In the genomic region with DNA sequence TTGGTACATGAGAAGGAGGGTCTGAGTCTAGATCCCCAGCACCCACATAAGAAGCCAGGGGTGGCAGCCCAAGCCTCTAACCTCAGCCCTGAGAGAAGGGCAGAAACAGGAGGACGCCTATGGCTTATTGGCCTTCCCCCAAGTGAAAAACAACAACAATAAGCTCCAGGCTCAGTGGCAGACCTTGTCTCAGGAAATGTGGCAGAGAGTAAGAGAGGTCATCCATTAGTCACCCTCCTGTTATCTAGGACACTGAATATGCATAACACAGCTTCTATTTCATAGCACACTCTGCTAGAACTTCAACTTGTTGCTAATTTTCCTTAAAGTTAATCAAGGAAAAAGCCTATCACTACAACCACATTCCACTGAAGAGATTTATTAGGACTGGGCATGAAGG, we compare ENCODE assay signal across 22 mouse cellular contexts.
DNase-seq lines count a peak whose midpoint lies in the region; ATAC-seq and TF ChIP-seq lines count a peak whose summit lies in the region.
"Had no signal": no experiment of that assay in that cellular context is flagged by ENCODE, and none has a peak within 500 bp of the region (broad histone marks: within the 10 kb centered on the region; RNA-seq: fewer than 3 reads in every experiment).

No protein-coding gene starts in this region.

- intact Hi-C loops in heart, postnatal 36 days (cut with DNase I): no loop called here

- no peak overlapping the region for H3K9ac ChIP-seq in heart, embryonic 11.5 days (ENCODE audit: low read depth, low read length)
- H3K9ac ChIP-seq in heart, postnatal 0 days (replicated peaks; ENCODE audit: low read depth, low read length): no peak overlapping the region
- no peak overlapping the region for H3K9ac ChIP-seq in forebrain, postnatal 0 days
- H3K9ac ChIP-seq: embryonic facial prominence, embryonic 15.5 days; forebrain, embryonic 15.5 days; intestine, embryonic 15.5 days; kidney, embryonic 15.5 days; limb, embryonic 13.5 days; liver, embryonic 14.5 days; lung, embryonic 14.5 days; midbrain, embryonic 12.5 days; neural tube, embryonic 15.5 days had no signal

- H3K4me1 ChIP-seq in heart, embryonic 11.5 days (ENCODE audit: control insufficient read depth, insufficient read depth, low read length): peaks cover 11% of the 10 kb centered on the region
- peaks cover 6% of the 10 kb centered on the region; the same call in 1 of the 2 replicates for H3K4me1 ChIP-seq in heart, postnatal 0 days (ENCODE audit: control insufficient read depth, insufficient read depth)
- no peaks in the 10 kb centered on the region for H3K4me1 ChIP-seq in forebrain, postnatal 0 days (ENCODE audit: insufficient read depth)
- H3K4me1 ChIP-seq: embryonic facial prominence, embryonic 15.5 days; forebrain, embryonic 15.5 days; midbrain, embryonic 12.5 days; neural tube, embryonic 15.5 days had no signal

- 45% methylated on average over 1 of the region's 1 CpGs for WGBS in heart, embryonic 11.5 days (ENCODE audit: insufficient replicate concordance)
- WGBS in heart, postnatal 0 days: 33% methylated on average over 1 of the region's 1 CpGs
- 59% methylated on average over 1 of the region's 1 CpGs for WGBS in forebrain, postnatal 0 days

- H3K4me3 ChIP-seq in heart, embryonic 11.5 days (ENCODE audit: low read depth, low read length): no peak overlapping the region
- no peak overlapping the region for H3K4me3 ChIP-seq in heart, postnatal 0 days (ENCODE audit: low read depth, low read length)
- no peak overlapping the region for H3K4me3 ChIP-seq in forebrain, postnatal 0 days (ENCODE audit: low read depth, low read length)
- H3K4me3 ChIP-seq: embryonic facial prominence, embryonic 15.5 days; forebrain, embryonic 15.5 days; intestine, embryonic 15.5 days; kidney, embryonic 15.5 days; limb, embryonic 13.5 days; midbrain, embryonic 12.5 days; neural tube, embryonic 15.5 days had no signal

- no peak for TF ChIP-seq CTCF in heart, postnatal 0 days (IDR thresholded peaks at IDR 0.05; ENCODE audit: low read depth)
- no peak for TF ChIP-seq CTCF in forebrain, postnatal 0 days (IDR thresholded peaks at IDR 0.05; ENCODE audit: low read depth)

- H3K27me3 ChIP-seq in heart, embryonic 11.5 days (ENCODE audit: control insufficient read depth, insufficient read depth, low read length): no peaks in the 10 kb centered on the region
- no peaks in the 10 kb centered on the region for H3K27me3 ChIP-seq in heart, postnatal 0 days (ENCODE audit: control insufficient read depth, insufficient read depth, low read length)
- H3K27me3 ChIP-seq in forebrain, postnatal 0 days (ENCODE audit: insufficient read depth, low read length): no peaks in the 10 kb centered on the region
- H3K27me3 ChIP-seq: embryonic facial prominence, embryonic 15.5 days; forebrain, embryonic 15.5 days; intestine, embryonic 15.5 days; kidney, embryonic 15.5 days; limb, embryonic 13.5 days; midbrain, embryonic 12.5 days; neural tube, embryonic 15.5 days had no signal

- H3K4me2 ChIP-seq in heart, embryonic 11.5 days: no peak overlapping the region
- no peak overlapping the region for H3K4me2 ChIP-seq in heart, postnatal 0 days (ENCODE audit: low read depth, low read length)
- no peak overlapping the region for H3K4me2 ChIP-seq in forebrain, postnatal 0 days (ENCODE audit: low read depth)
- H3K4me2 ChIP-seq: embryonic facial prominence, embryonic 15.5 days; forebrain, embryonic 15.5 days; intestine, embryonic 15.5 days; kidney, embryonic 15.5 days; limb, embryonic 13.5 days; lung, embryonic 14.5 days; midbrain, embryonic 12.5 days; neural tube, embryonic 15.5 days had no signal

- no peaks in the 10 kb centered on the region for H3K9me3 ChIP-seq in heart, embryonic 11.5 days (replicated peaks; ENCODE audit: control insufficient read depth, low read length)
- no peaks in the 10 kb centered on the region for H3K9me3 ChIP-seq in heart, postnatal 0 days (replicated peaks; ENCODE audit: control insufficient read depth, low read length)
- H3K9me3 ChIP-seq in forebrain, postnatal 0 days (ENCODE audit: low read length): no peaks in the 10 kb centered on the region
- H3K9me3 ChIP-seq: embryonic facial prominence, embryonic 15.5 days; forebrain, embryonic 15.5 days; intestine, embryonic 15.5 days; kidney, embryonic 15.5 days; limb, embryonic 13.5 days; midbrain, embryonic 12.5 days; neural tube, embryonic 15.5 days had no signal

- no peak for TF ChIP-seq EP300 in heart, postnatal 0 days (IDR thresholded peaks at IDR 0.05; ENCODE audit: low read depth)

- no peaks in the 10 kb centered on the region for H3K36me3 ChIP-seq in heart, embryonic 11.5 days (ENCODE audit: control insufficient read depth, insufficient read depth, low read length)
- H3K36me3 ChIP-seq in heart, postnatal 0 days (replicated peaks; ENCODE audit: control insufficient read depth, insufficient read depth, low read length): no peaks in the 10 kb centered on the region
- no peaks in the 10 kb centered on the region for H3K36me3 ChIP-seq in forebrain, postnatal 0 days (ENCODE audit: insufficient read depth)
- H3K36me3 ChIP-seq: embryonic facial prominence, embryonic 15.5 days; forebrain, embryonic 15.5 days; intestine, embryonic 15.5 days; kidney, embryonic 15.5 days; midbrain, embryonic 12.5 days; neural tube, embryonic 15.5 days had no signal

- no peak for DNase-seq in heart, adult 8-10 months (ENCODE audit: low spot score)
- no peak for DNase-seq in heart, postnatal 0 days (ENCODE audit: low spot score)
- no peak for DNase-seq in heart, postnatal 36 days
- peak; percentile 69 for DNase-seq in 416B (ENCODE audit: low read depth)
- DNase-seq in adrenal gland, adult 8-10 months: peak; percentile 29
- no peak for DNase-seq in forebrain, postnatal 0 days
- DNase-seq: cerebellum, adult 9-10 months; gastrocnemius, postnatal 14 days; kidney, postnatal 4 days; lung, embryonic 14.5 days; thymus, adult 2 months had no signal

- H3K27ac ChIP-seq in heart, embryonic 11.5 days (ENCODE audit: low read depth, low read length): 0 out of 2 replicates have a peak overlapping the region, but pooled peaks have one; percentile 12
- H3K27ac ChIP-seq in heart, postnatal 0 days (ENCODE audit: low read depth): peak overlapping the region; percentile 16; the same call in 1 of the 2 replicates
- no peak overlapping the region for H3K27ac ChIP-seq in forebrain, postnatal 0 days (ENCODE audit: low read depth, low read length)
- H3K27ac ChIP-seq: embryonic facial prominence, embryonic 15.5 days; forebrain, embryonic 15.5 days; intestine, embryonic 15.5 days; kidney, embryonic 15.5 days; limb, embryonic 13.5 days; liver, embryonic 14.5 days; midbrain, embryonic 12.5 days; neural tube, embryonic 15.5 days; stomach, postnatal 0 days had no signal

- ATAC-seq in heart, embryonic 11.5 days (replicated peaks; ENCODE audit: insufficient number of reproducible peaks, low FRiP score, low TSS enrichment): no peak
- ATAC-seq in heart, postnatal 0 days (ENCODE audit: insufficient read depth, low read depth): peak; percentile 24; the same call in 1 of the 2 replicates
- no peak for ATAC-seq in forebrain, postnatal 0 days
- ATAC-seq: forebrain, embryonic 15.5 days; hindbrain, embryonic 16.5 days; intestine, embryonic 15.5 days had no signal

Comparison
In these comparisons a context has a peak if more than half of its experiments do, and no peak if none do; other contexts are left out.
1. DNase-seq: peak in 416B (single experiment) and adrenal gland, adult 8-10 months (single experiment); none in heart, adult 8-10 months (single experiment), heart, postnatal 0 days (single experiment), heart, postnatal 36 days (0 of 2) and forebrain, postnatal 0 days (single experiment).